Mouse (Mus musculus) cerebellum, postnatal 36 days (tissue): ENCODE data around the gene Supt4a.

Source experiments
- DNase-seq, 2 experiments: peaks; one replicate each; pipeline ENCODE4 v3.0.0; 2021 to 2022; ENCODE audit warnings: mixed read lengths in 2 of 2

Supt4a gene

GRCm38 (mm10) chr11:87772354-87772753 is 35.0 kb downstream of the Supt4a start:
- DNase-seq = no peak

GRCm38 (mm10) chr11:87778100-87778765 is 40.9 kb downstream of the Supt4a start:
- peak; percentile 77 to 85 for DNase-seq

- no peak for DNase-seq
These were observed 41.6 kb downstream of the Supt4a start for GRCm38 (mm10) chr11:87778915-87779314.

GRCm38 (mm10) chr11:87779392-87779791 is 42.0 kb downstream of the Supt4a start:
- no peak for DNase-seq

GRCm38 (mm10) chr11:87780130-87780529 is 42.8 kb downstream of the Supt4a start:
- DNase-seq = no peak

GRCm38 (mm10) chr11:87790088-87790487 is 52.7 kb downstream of the Supt4a start:
- DNase-seq = no peak
